Mouse (Mus musculus): Measurements from ENCODE around the gene Tmem178b. TPM values are rescaled to one million over a fixed set of nuclear protein-coding genes. Genes with fewer than 3 reads are reported as not detected.

The Tmem178b gene
- polyA plus RNA-seq, 1 experiment = 0.37 TPM

DNA sequence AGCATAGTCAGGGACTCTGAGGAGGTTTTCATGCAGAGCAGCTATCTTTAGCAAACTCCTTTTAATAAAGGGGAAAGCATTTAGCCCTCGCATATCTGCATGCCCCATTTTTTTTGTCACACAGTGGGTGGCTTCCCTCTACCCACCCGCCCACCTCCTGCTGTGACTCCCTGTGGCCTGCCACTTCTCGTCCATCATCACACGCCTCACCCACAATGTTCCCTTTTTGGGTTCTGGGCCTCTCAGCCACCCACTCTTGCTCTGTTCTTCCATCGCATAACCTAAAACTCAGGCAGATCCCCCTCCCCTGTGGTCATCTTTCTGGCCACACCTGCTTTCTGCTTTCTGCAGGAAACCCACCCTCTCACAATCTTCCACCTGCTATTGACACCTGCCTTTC lies 288.3 kb downstream of the Tmem178b start:
- Histone ChIP-seq H3K4me3 (replicated peaks; ENCODE audit: extremely low read depth, low read depth, low read length) (no peak overlapping the region), H3K4me1 (ENCODE audit: control insufficient read depth, insufficient read depth, low read length) (no peaks in the 10 kb centered on the region)
- DNase-seq = no peak
- TF ChIP-seq POLR2A (IDR thresholded peaks at IDR 0.05; ENCODE audit: borderline replicate concordance, extremely low read depth, low read depth, low read length) = no peak
- TF ChIP-seq CTCF (IDR thresholded peaks at IDR 0.05; ENCODE audit: insufficient read depth, low read length) = no peak
- WGBS = 63% methylated on average over 5 of the region's 5 CpGs

DNA sequence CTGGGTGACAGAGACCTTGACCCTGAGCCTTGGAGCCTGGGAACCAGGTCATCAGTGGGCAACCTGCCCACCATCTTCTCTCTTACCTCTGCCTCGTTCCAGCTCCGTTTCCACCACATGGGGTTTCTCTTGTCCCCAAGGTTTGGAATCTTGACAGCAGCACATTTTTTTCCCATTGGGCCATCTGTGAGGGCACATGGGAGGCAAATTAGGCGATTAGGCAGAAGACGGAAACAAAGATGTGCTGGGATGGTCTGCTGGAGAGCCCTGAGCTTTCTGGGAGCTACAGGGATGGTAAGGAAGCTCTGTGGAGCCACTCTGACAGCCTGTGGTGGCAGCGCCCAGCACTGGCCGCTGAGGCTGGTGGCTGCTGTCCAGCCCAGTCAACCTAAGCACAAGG lies 300.5 kb downstream of the Tmem178b start:
- WGBS = 59% methylated on average over 6 of the region's 6 CpGs
- no peaks in the 10 kb centered on the region for H3K4me1 ChIP-seq (ENCODE audit: control insufficient read depth, insufficient read depth, low read length)
- no peak for DNase-seq
- no peak for TF ChIP-seq POLR2A (IDR thresholded peaks at IDR 0.05; ENCODE audit: borderline replicate concordance, extremely low read depth, low read depth, low read length)
- TF ChIP-seq CTCF (IDR thresholded peaks at IDR 0.05; ENCODE audit: insufficient read depth, low read length) = no peak
- H3K4me3 ChIP-seq (replicated peaks; ENCODE audit: extremely low read depth, low read depth, low read length) = no peak overlapping the region

DNA sequence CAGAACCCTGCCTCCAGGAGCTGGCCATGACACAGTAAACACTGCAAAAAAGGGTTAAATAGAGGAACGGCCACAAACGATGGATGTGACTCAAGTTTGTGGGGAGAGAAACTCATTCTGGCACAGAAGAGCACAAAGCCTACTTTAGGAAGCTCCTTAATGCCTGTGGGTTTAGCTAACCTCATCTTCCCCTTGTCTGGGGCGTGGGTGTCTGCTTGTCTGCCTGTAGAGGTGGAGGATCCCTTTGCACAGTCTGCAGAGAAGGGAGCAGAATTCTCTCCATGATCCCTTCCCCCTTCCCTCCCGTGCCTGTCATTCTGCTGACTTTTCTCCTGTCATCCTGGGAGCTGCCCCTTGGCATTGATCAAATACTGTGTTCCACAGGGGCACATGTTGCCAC lies 304.8 kb downstream of the Tmem178b start:
- TF ChIP-seq CTCF (IDR thresholded peaks at IDR 0.05; ENCODE audit: insufficient read depth, low read length) (no peak), POLR2A (IDR thresholded peaks at IDR 0.05; ENCODE audit: borderline replicate concordance, extremely low read depth, low read depth, low read length) (no peak)
- WGBS = 39% methylated on average over 4 of the region's 4 CpGs
- no peaks in the 10 kb centered on the region for H3K4me1 ChIP-seq (ENCODE audit: control insufficient read depth, insufficient read depth, low read length)
- H3K4me3 ChIP-seq (replicated peaks; ENCODE audit: extremely low read depth, low read depth, low read length) = no peak overlapping the region
- DNase-seq = no peak

- Histone ChIP-seq H3K4me3 (replicated peaks; ENCODE audit: extremely low read depth, low read depth, low read length) (no peak overlapping the region), H3K4me1 (ENCODE audit: control insufficient read depth, insufficient read depth, low read length) (no peaks in the 10 kb centered on the region)
- WGBS = 87% methylated on average over 4 of the region's 4 CpGs
- TF ChIP-seq POLR2A (IDR thresholded peaks at IDR 0.05; ENCODE audit: borderline replicate concordance, extremely low read depth, low read depth, low read length) (no peak), CTCF (IDR thresholded peaks at IDR 0.05; ENCODE audit: insufficient read depth, low read length) (no peak)
- no peak for DNase-seq
Observed at GRCm38 (mm10) chr6:40180551-40180950, 307.5 kb downstream of the Tmem178b start.

DNA sequence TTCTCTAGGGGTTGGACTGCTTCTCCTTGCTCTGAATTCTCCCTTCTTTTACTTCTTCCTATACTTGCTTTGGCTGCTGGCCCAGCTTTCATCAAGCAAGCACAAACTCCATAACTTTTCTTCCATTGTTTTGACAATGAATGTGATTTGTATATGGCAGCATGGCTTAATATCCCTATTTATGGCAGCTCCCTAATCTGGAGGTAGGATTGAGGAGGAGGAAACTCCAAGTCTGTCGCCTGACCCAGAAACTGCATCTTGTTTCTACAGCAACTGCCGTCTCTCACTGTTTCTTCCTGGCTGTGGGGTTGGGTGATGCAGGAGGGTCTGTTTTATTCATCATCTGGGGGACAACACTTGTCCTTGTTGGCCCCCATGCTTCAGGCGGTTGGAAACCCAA lies 327.6 kb downstream of the Tmem178b start:
- no peak overlapping the region for H3K4me3 ChIP-seq (replicated peaks; ENCODE audit: extremely low read depth, low read depth, low read length)
- H3K4me1 ChIP-seq (ENCODE audit: control insufficient read depth, insufficient read depth, low read length) = no peaks in the 10 kb centered on the region
- no peak for DNase-seq
- no peak for TF ChIP-seq POLR2A (IDR thresholded peaks at IDR 0.05; ENCODE audit: borderline replicate concordance, extremely low read depth, low read depth, low read length)
- TF ChIP-seq CTCF (IDR thresholded peaks at IDR 0.05; ENCODE audit: insufficient read depth, low read length) = no peak
- WGBS = 55% methylated on average over 3 of the region's 3 CpGs

- TF ChIP-seq CTCF (IDR thresholded peaks at IDR 0.05; ENCODE audit: insufficient read depth, low read length) = no peak
- TF ChIP-seq POLR2A (IDR thresholded peaks at IDR 0.05; ENCODE audit: borderline replicate concordance, extremely low read depth, low read depth, low read length) = no peak
- Histone ChIP-seq H3K4me3 (replicated peaks; ENCODE audit: extremely low read depth, low read depth, low read length) (no peak overlapping the region), H3K4me1 (ENCODE audit: control insufficient read depth, insufficient read depth, low read length) (no peaks in the 10 kb centered on the region)
- no peak for DNase-seq
- 40% methylated on average over 2 of the region's 2 CpGs for WGBS
Observed at GRCm38 (mm10) chr6:40202602-40203001, 329.5 kb downstream of the Tmem178b start.

GRCm38 (mm10) chr6:40205380-40205779 lies 332.3 kb downstream of the Tmem178b start:
- 69% methylated on average over 2 of the region's 2 CpGs for WGBS
- Histone ChIP-seq H3K4me1 (ENCODE audit: control insufficient read depth, insufficient read depth, low read length) (no peaks in the 10 kb centered on the region), H3K4me3 (replicated peaks; ENCODE audit: extremely low read depth, low read depth, low read length) (no peak overlapping the region)
- DNase-seq = no peak
- no peak for TF ChIP-seq POLR2A (IDR thresholded peaks at IDR 0.05; ENCODE audit: borderline replicate concordance, extremely low read depth, low read depth, low read length)
- TF ChIP-seq CTCF (IDR thresholded peaks at IDR 0.05; ENCODE audit: insufficient read depth, low read length) = no peak

GRCm38 (mm10) chr6:40208014-40208413 lies 334.9 kb downstream of the Tmem178b start:
- WGBS = 78% methylated on average over 3 of the region's 3 CpGs
- no peak for DNase-seq

GRCm38 (mm10) chr6:40209172-40209571 lies 336.1 kb downstream of the Tmem178b start:
- WGBS = 58% methylated on average over 2 of the region's 2 CpGs
- no peak for TF ChIP-seq CTCF (IDR thresholded peaks at IDR 0.05; ENCODE audit: insufficient read depth, low read length)
- TF ChIP-seq POLR2A (IDR thresholded peaks at IDR 0.05; ENCODE audit: borderline replicate concordance, extremely low read depth, low read depth, low read length) = no peak
- no peak for DNase-seq
- H3K4me3 ChIP-seq (replicated peaks; ENCODE audit: extremely low read depth, low read depth, low read length) = no peak overlapping the region
- H3K4me1 ChIP-seq (ENCODE audit: control insufficient read depth, insufficient read depth, low read length) = no peaks in the 10 kb centered on the region

More at GRCm38 (mm10) chr6:40208014-40208413, 334.9 kb downstream of the Tmem178b start:
- Histone ChIP-seq H3K4me1 (ENCODE audit: control insufficient read depth, insufficient read depth, low read length) (no peaks in the 10 kb centered on the region), H3K4me3 (replicated peaks; ENCODE audit: extremely low read depth, low read depth, low read length) (no peak overlapping the region)
- no peak for TF ChIP-seq POLR2A (IDR thresholded peaks at IDR 0.05; ENCODE audit: borderline replicate concordance, extremely low read depth, low read depth, low read length)

DNA sequence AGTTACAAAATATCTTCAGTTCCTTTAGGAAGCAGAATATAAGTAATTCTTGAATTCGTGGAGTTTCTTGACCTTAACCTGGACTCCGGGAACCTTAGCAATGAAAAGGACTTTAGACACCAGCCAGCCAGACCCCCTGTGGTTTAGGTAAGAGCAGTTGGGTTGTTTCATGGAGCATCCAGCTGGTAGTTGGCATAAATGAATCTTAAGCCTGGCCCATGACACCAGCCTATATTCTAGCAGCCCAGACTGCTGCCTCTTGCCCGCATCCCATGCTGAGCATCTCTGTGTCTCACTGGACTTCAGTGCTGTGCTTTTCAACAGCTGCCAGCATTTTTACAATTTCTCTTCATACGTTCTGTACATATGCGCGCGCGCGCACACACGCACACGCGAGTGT lies 344.1 kb downstream of the Tmem178b start:
- H3K4me1 ChIP-seq (ENCODE audit: control insufficient read depth, insufficient read depth, low read length) = no peaks in the 10 kb centered on the region
- no peak overlapping the region for H3K4me3 ChIP-seq (replicated peaks; ENCODE audit: extremely low read depth, low read depth, low read length)
- TF ChIP-seq CTCF (IDR thresholded peaks at IDR 0.05; ENCODE audit: insufficient read depth, low read length) (no peak), POLR2A (IDR thresholded peaks at IDR 0.05; ENCODE audit: borderline replicate concordance, extremely low read depth, low read depth, low read length) (no peak)
- DNase-seq = no peak
- 94% methylated on average over 12 of the region's 12 CpGs for WGBS
